Mouse (Mus musculus): Measurements from ENCODE around the gene Tacc2. TPM values are rescaled to one million over a fixed set of nuclear protein-coding genes. Genes with fewer than 3 reads are reported as not detected.
A peak's percentile ranks its signal among the peaks of the same experiment; 100 is the strongest.

Gene Tacc2
- polyA plus RNA-seq, 1 experiment from 2014 or later, result 47.4 TPM

GRCm38 (mm10) chr7:130801811-130802210, 224.6 kb downstream of the Tacc2 start:
- Histone ChIP-seq H3K4me2 (ENCODE audit: low read depth, low read length, severe bottlenecking) (no peak overlapping the region), H3K4me3 (ENCODE audit: low read depth, low read length) (no peak overlapping the region), H3K27me3 (ENCODE audit: control insufficient read depth, insufficient read depth, low read length) (no peaks in the 10 kb centered on the region), H3K27ac (ENCODE audit: low read depth, low read length) (no peak overlapping the region), H3K9me3 (ENCODE audit: control insufficient read depth, low read length) (no peaks in the 10 kb centered on the region), H3K9ac (ENCODE audit: low read length) (no peak overlapping the region), H3K36me3 (ENCODE audit: control insufficient read depth, insufficient read depth, low read length) (no peaks in the 10 kb centered on the region), H3K4me1 (replicated peaks; ENCODE audit: control insufficient read depth, insufficient read depth, low read length) (no peaks in the 10 kb centered on the region)
- no peak for DNase-seq (ENCODE audit: low spot score)
- WGBS, result 97% methylated on average over 4 of the region's 4 CpGs
- no peak for ATAC-seq (replicated peaks; ENCODE audit: low FRiP score)

DNA sequence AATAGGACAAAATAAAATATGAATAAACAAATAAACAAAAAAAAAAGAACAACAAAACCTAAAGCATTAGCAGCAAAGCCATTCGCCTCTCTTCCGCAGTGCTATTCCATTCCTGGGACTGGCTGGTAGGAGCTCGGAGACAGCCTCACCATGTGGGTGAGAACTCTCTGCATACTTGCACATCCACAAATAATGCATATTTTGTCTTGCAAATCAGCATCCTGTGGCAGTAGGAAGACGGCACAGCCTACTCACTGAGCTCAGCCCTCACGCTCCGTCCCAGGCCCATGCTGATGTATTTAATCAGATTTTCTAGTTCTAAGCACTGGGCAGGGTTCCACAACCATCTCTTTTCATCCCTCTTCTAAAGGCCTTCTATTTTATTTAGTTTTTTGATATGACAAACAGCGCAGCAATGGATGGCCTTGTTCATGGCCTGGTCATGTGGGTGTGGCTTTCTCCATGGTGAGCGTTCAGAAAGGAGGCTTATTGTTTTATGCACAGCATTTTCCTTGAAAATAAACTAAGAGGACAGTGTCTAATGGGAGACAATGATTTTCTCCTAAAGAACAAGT, 226.1 kb downstream of the Tacc2 start:
- Histone ChIP-seq H3K27me3 (ENCODE audit: control insufficient read depth, insufficient read depth, low read length) (no peaks in the 10 kb centered on the region), H3K9me3 (ENCODE audit: control insufficient read depth, low read length) (no peaks in the 10 kb centered on the region), H3K4me2 (ENCODE audit: low read depth, low read length, severe bottlenecking) (no peak overlapping the region), H3K4me3 (ENCODE audit: low read depth, low read length) (no peak overlapping the region), H3K9ac (ENCODE audit: low read length) (no peak overlapping the region), H3K36me3 (ENCODE audit: control insufficient read depth, insufficient read depth, low read length) (no peaks in the 10 kb centered on the region), H3K27ac (ENCODE audit: low read depth, low read length) (no peak overlapping the region), H3K4me1 (replicated peaks; ENCODE audit: control insufficient read depth, insufficient read depth, low read length) (no peaks in the 10 kb centered on the region)
- ATAC-seq (replicated peaks; ENCODE audit: low FRiP score), result no peak
- no peak for DNase-seq (ENCODE audit: low spot score)
- WGBS, result 90% methylated on average over 8 of the region's 8 CpGs

DNA sequence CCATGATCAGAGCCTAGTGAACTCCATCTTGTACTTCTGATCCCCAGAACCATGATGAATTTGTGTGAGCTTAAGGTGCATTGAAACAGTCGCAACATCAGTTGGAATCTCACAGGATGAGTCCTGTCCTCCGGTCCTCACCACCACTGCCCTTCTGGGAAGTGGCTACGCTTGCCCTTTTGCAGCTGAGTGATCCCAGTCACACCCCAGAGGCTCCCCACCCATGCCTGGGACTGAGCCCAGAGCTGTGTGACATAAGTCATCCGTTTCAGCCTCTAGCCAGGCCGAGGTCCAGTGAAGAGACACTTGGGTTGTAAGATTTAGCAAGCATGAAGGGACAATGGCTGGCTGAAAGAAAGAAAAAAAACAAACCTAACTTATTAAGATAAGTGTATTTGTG, 227.8 kb downstream of the Tacc2 start:
- Histone ChIP-seq H3K4me1 (replicated peaks; ENCODE audit: control insufficient read depth, insufficient read depth, low read length) (no peaks in the 10 kb centered on the region), H3K9me3 (ENCODE audit: control insufficient read depth, low read length) (no peaks in the 10 kb centered on the region), H3K27ac (ENCODE audit: low read depth, low read length) (no peak overlapping the region), H3K4me2 (ENCODE audit: low read depth, low read length, severe bottlenecking) (no peak overlapping the region), H3K36me3 (ENCODE audit: control insufficient read depth, insufficient read depth, low read length) (no peaks in the 10 kb centered on the region), H3K27me3 (ENCODE audit: control insufficient read depth, insufficient read depth, low read length) (no peaks in the 10 kb centered on the region), H3K4me3 (ENCODE audit: low read depth, low read length) (no peak overlapping the region), H3K9ac (ENCODE audit: low read length) (no peak overlapping the region)
- ATAC-seq (replicated peaks; ENCODE audit: low FRiP score), result no peak
- 86% methylated on average over 5 of the region's 5 CpGs for WGBS
- DNase-seq (ENCODE audit: low spot score), result no peak

- Histone ChIP-seq H3K4me2 (ENCODE audit: low read depth, low read length, severe bottlenecking) (no peak overlapping the region), H3K27me3 (ENCODE audit: control insufficient read depth, insufficient read depth, low read length) (no peaks in the 10 kb centered on the region), H3K4me3 (ENCODE audit: low read depth, low read length) (no peak overlapping the region), H3K27ac (ENCODE audit: low read depth, low read length) (no peak overlapping the region), H3K9me3 (ENCODE audit: control insufficient read depth, low read length) (no peaks in the 10 kb centered on the region), H3K36me3 (ENCODE audit: control insufficient read depth, insufficient read depth, low read length) (no peaks in the 10 kb centered on the region), H3K9ac (ENCODE audit: low read length) (no peak overlapping the region), H3K4me1 (replicated peaks; ENCODE audit: control insufficient read depth, insufficient read depth, low read length) (no peaks in the 10 kb centered on the region)
- 81% methylated on average over 8 of the region's 8 CpGs for WGBS
- ATAC-seq (replicated peaks; ENCODE audit: low FRiP score) (no peak), DNase-seq (ENCODE audit: low spot score) (no peak)
Observed at GRCm38 (mm10) chr7:130807749-130808148, 230.5 kb downstream of the Tacc2 start.

DNA sequence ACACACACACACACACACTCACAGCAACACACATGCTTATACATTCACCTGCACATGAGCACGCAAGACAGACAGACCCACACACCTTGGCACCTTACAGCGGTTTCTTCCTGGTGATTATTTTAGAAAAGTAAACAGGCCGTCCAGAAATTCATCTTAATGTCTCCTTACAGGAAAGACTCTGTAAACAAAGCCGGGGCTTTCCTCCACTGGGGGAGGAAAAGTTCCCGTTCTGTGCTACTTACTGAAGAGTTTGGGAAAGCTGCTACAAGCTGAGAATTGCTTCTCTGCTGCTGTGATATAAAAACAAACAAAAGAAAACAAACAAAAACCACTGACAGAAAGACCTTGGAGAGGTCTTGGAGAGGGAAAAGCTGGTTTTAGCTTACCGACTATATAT, 231.5 kb downstream of the Tacc2 start:
- Histone ChIP-seq H3K9ac (ENCODE audit: low read length) (no peak overlapping the region), H3K4me1 (replicated peaks; ENCODE audit: control insufficient read depth, insufficient read depth, low read length) (no peaks in the 10 kb centered on the region), H3K4me2 (ENCODE audit: low read depth, low read length, severe bottlenecking) (no peak overlapping the region), H3K27ac (ENCODE audit: low read depth, low read length) (no peak overlapping the region), H3K36me3 (ENCODE audit: control insufficient read depth, insufficient read depth, low read length) (no peaks in the 10 kb centered on the region), H3K4me3 (ENCODE audit: low read depth, low read length) (no peak overlapping the region), H3K9me3 (ENCODE audit: control insufficient read depth, low read length) (no peaks in the 10 kb centered on the region), H3K27me3 (ENCODE audit: control insufficient read depth, insufficient read depth, low read length) (no peaks in the 10 kb centered on the region)
- ATAC-seq (replicated peaks; ENCODE audit: low FRiP score) (no peak), DNase-seq (ENCODE audit: low spot score) (no peak)
- 85% methylated on average over 6 of the region's 6 CpGs for WGBS

DNA sequence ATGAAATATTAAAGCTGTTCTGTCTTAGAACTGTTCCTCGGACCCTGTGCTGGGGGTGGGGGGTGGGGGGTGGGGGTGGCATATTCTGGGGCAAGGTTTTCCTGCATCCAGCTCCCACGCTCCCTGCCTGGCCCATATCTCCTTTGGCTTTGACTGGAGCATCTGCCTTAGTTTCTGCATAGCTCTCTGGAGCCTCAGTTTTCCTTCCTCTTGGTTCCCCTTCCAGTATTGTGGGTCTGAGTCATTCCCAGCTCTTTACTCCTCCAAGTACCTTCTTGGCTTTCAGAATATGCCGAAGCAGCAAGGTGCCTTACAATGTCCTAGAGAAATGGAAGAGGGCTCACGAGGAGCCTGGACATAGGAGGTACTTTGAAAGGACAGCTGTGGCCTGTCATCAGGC, 233.0 kb downstream of the Tacc2 start:
- Histone ChIP-seq H3K4me3 (ENCODE audit: low read depth, low read length) (no peak overlapping the region), H3K27ac (ENCODE audit: low read depth, low read length) (no peak overlapping the region), H3K27me3 (ENCODE audit: control insufficient read depth, insufficient read depth, low read length) (no peaks in the 10 kb centered on the region), H3K4me1 (replicated peaks; ENCODE audit: control insufficient read depth, insufficient read depth, low read length) (no peaks in the 10 kb centered on the region), H3K36me3 (ENCODE audit: control insufficient read depth, insufficient read depth, low read length) (no peaks in the 10 kb centered on the region), H3K4me2 (ENCODE audit: low read depth, low read length, severe bottlenecking) (no peak overlapping the region), H3K9me3 (ENCODE audit: control insufficient read depth, low read length) (no peaks in the 10 kb centered on the region), H3K9ac (ENCODE audit: low read length) (no peak overlapping the region)
- DNase-seq (ENCODE audit: low spot score) (no peak), ATAC-seq (replicated peaks; ENCODE audit: low FRiP score) (no peak)
- 85% methylated on average over 4 of the region's 4 CpGs for WGBS

DNA sequence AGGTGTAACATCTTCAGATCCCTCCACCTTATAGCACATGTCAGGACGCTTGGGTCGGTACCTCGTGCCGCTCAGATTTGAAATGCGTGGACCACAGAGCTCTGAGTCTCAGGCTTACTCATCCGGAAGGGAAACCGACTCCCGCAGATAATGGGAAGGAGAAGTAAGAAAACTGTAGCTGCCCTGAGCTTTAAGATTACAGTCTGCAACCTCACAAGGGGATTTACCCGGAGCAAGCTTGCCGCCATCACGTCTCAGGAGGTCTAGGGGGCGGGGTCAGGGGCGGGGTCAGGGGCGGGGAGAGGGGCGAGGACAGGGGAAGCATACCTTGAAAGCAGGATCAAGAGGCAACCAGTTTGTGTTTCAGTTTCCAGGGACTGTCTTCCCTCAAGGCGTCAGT, 235.2 kb downstream of the Tacc2 start:
- DNase-seq (ENCODE audit: low spot score), result peak; percentile 65
- WGBS, result 45% methylated on average over 16 of the region's 16 CpGs

More for the DNA sequence above, 235.2 kb downstream of the Tacc2 start:
- H3K27ac ChIP-seq (ENCODE audit: low read depth, low read length), result no peak overlapping the region
- no peak overlapping the region for H3K9ac ChIP-seq (ENCODE audit: low read length)
- no peaks in the 10 kb centered on the region for H3K4me1 ChIP-seq (replicated peaks; ENCODE audit: control insufficient read depth, insufficient read depth, low read length)
- H3K36me3 ChIP-seq (ENCODE audit: control insufficient read depth, insufficient read depth, low read length), result no peaks in the 10 kb centered on the region
- no peak overlapping the region for H3K4me3 ChIP-seq (ENCODE audit: low read depth, low read length)
- no peak for ATAC-seq (replicated peaks; ENCODE audit: low FRiP score)
- H3K4me2 ChIP-seq (ENCODE audit: low read depth, low read length, severe bottlenecking), result no peak overlapping the region
- H3K9me3 ChIP-seq (ENCODE audit: control insufficient read depth, low read length), result no peaks in the 10 kb centered on the region
- no peaks in the 10 kb centered on the region for H3K27me3 ChIP-seq (ENCODE audit: control insufficient read depth, insufficient read depth, low read length)

Other genes with a start within 250 kb of the Tacc2 start
- 57.5 and 59.7 TPM in 2 replicates for gene Ate1, start 57.1 kb upstream of the Tacc2 start, polyA plus RNA-seq (2014; fragmentation: Nextera tagmentation; extraction: Ambion mirVana)
- 211 and 215 TPM in 2 replicates for gene Nsmce4a, start 4.3 kb upstream of the Tacc2 start, polyA plus RNA-seq (2014; fragmentation: Nextera tagmentation; extraction: Ambion mirVana)
- not detected in 2 replicates for gene Btbd16, start 196.6 kb downstream of the Tacc2 start, polyA plus RNA-seq (2014; fragmentation: Nextera tagmentation; extraction: Ambion mirVana)